Comparison of ENCODE assay signal across 9 mouse cellular contexts in the genomic region with DNA sequence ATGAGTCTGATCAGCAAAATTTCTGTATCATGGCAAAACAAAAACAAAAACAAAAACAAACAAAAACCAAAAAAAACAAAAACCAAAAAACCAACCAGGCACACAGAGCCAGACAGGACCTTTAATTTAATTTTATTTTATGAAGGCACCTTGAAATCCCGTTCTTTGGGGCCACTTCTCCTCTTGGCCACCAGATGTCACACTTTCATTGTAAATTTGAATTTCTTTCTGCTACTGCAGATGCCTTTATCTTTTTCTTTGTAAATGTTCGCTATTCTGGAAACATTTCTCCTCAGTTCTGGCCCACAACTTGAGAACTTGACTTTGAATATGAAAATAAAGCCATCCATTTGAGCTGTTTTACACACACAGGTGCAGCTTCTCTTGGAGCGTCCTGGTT.
DNase-seq lines count a peak whose midpoint lies in the region; ATAC-seq and TF ChIP-seq lines count a peak whose summit lies in the region.
"Had no signal": no experiment of that assay in that cellular context is flagged by ENCODE, and none has a peak within 500 bp of the region (broad histone marks: within the 10 kb centered on the region; RNA-seq: fewer than 3 reads in every experiment).

No protein-coding gene starts in this region.

- no peak overlapping the region for H3K9ac ChIP-seq in heart, postnatal 0 days (replicated peaks; ENCODE audit: low read depth, low read length)

- no peak overlapping the region for H3K4me2 ChIP-seq in heart, postnatal 0 days (ENCODE audit: low read depth, low read length)

- intact Hi-C loops in gastrocnemius, postnatal 36 days (cut with DNase I) = no loop called here

- peak; percentile 66 for TF ChIP-seq CTCF in heart, postnatal 0 days (IDR thresholded peaks at IDR 0.05; ENCODE audit: low read depth)

- 0 out of 2 replicates have a peak, but pooled peaks cover 5% of the 10 kb centered on the region for H3K27me3 ChIP-seq in heart, postnatal 0 days (ENCODE audit: control insufficient read depth, insufficient read depth, low read length)

- DNase-seq in heart, postnatal 0 days (ENCODE audit: low spot score) = peak; percentile 53
- DNase-seq in heart, adult 11 months = no peak
- DNase-seq in thymus, postnatal 0 days (ENCODE audit: low spot score) = peak; percentile 13
- DNase-seq in thymus, postnatal 25 days = no peak
- DNase-seq in fibroblast of lung, adult 2 months (ENCODE audit: low read depth) = peak; percentile 16
- no peak for DNase-seq in urinary bladder, postnatal 10 days (ENCODE audit: low spot score)
- DNase-seq in gastrocnemius, postnatal 36 days = no peak

- H3K9me3 ChIP-seq in heart, postnatal 0 days (replicated peaks; ENCODE audit: control insufficient read depth, low read length) = no peaks in the 10 kb centered on the region

- ATAC-seq in heart, postnatal 0 days (ENCODE audit: insufficient read depth, low read depth) = no peak
- peak; percentile 70; the same call in 1 of the 2 replicates for ATAC-seq in megakaryocyte-erythroid progenitor cell, adult 5-6 weeks (replicated peaks; ENCODE audit: low FRiP score, low TSS enrichment, poor library complexity, severe bottlenecking)

- H3K36me3 ChIP-seq in heart, postnatal 0 days (replicated peaks; ENCODE audit: control insufficient read depth, insufficient read depth, low read length) = no peaks in the 10 kb centered on the region

- 24% methylated on average over 3 of the region's 3 CpGs for WGBS in heart, postnatal 0 days

- no peak overlapping the region for H3K4me3 ChIP-seq in heart, postnatal 0 days (ENCODE audit: low read depth, low read length)
- H3K4me3 ChIP-seq: myocyte had no signal

- no peak for TF ChIP-seq EP300 in heart, postnatal 0 days (IDR thresholded peaks at IDR 0.05; ENCODE audit: low read depth)

- no peak overlapping the region for H3K27ac ChIP-seq in heart, postnatal 0 days (ENCODE audit: low read depth)

- no peaks in the 10 kb centered on the region for H3K4me1 ChIP-seq in heart, postnatal 0 days (ENCODE audit: control insufficient read depth, insufficient read depth)

Comparison
In these comparisons a context has a peak if more than half of its experiments do, and no peak if none do; other contexts are left out.
1. DNase-seq: peak in heart, postnatal 0 days (single experiment), thymus, postnatal 0 days (single experiment) and fibroblast of lung, adult 2 months (single experiment); none in heart, adult 11 months (single experiment), thymus, postnatal 25 days (single experiment), urinary bladder, postnatal 10 days (single experiment) and gastrocnemius, postnatal 36 days (0 of 2).